Mouse (Mus musculus) embryonic fibroblast, embryonic 13.5 days (primary cell): ENCODE measurements around the gene Gm10762.

ENCODE experiments used
- CTCF ChIP-seq: IDR thresholded peaks from 2 replicates; pipeline ENCODE4 v1.5.1; 2011; ENCODE audit warnings: mild to moderate bottlenecking, control low read depth, low read length, moderate library complexity, borderline replicate concordance; ENCODE audit not compliant: insufficient read depth
- POLR2A ChIP-seq: IDR thresholded peaks from 2 replicates; pipeline ENCODE4 v1.6.1; 2011; ENCODE audit warnings: low read depth, mild to moderate bottlenecking, control low read depth, low read length, moderate library complexity

DNA sequence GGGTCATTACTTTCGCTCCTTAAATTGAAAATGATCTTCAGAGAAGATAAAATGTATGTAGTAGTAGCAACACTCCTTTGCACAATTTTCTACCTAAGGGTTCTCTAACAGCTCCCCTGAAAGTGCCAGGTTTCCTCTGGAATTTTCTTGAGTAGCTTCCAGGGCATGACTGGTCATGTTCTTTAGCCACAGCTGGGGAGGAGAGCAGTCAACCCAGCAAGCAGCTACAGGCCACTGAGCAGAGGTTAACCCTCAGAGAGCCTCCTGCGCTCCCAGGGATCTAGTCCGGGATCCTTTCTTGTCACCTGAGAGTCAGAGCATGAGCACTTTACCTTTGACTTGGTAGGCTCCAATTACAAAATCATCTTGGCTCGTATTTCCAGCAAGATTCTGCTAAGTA is 42.7 kb downstream of the Gm10762 start:
- no peak for TF ChIP-seq POLR2A
- no peak for TF ChIP-seq CTCF
